Mouse (Mus musculus) megakaryocyte-erythroid progenitor cell, adult 5-6 weeks (primary cell): ENCODE data around the gene Mast3. TPM values are rescaled to one million over a fixed set of nuclear protein-coding genes. Genes with fewer than 3 reads are reported as not detected.
A peak's percentile ranks its signal among the peaks of the same experiment; 100 is the strongest.

Source experiments
- ATAC-seq: replicated peaks from 2 replicates; pipeline ENCODE4 v1.8.0; 2016; ENCODE audit warnings: mild to moderate bottlenecking, inconsistent platforms; ENCODE audit not compliant: severe bottlenecking, poor library complexity, low FRiP score, low TSS enrichment
- total RNA-seq, 2 experiments: library from RNA; stranded (forward) in 1 of 2; stranded (reverse) in 1 of 2; fragments of 200-1000, 215-1000 nt in 1 of 2; fragments of >200 nt in 1 of 2; fragmentation: Nextera tagmentation in 1 of 2; gene quantifications; 2 replicates each; pipeline ENCODE4 v1.2.3; 2014 to 2017

Gene Mast3
- total RNA-seq (2014; fragmentation: Nextera tagmentation): 44.0 and 54.3 TPM in 2 replicates
- 6.2 and 7.3 TPM in 2 replicates for total RNA-seq (2017)

DNA sequence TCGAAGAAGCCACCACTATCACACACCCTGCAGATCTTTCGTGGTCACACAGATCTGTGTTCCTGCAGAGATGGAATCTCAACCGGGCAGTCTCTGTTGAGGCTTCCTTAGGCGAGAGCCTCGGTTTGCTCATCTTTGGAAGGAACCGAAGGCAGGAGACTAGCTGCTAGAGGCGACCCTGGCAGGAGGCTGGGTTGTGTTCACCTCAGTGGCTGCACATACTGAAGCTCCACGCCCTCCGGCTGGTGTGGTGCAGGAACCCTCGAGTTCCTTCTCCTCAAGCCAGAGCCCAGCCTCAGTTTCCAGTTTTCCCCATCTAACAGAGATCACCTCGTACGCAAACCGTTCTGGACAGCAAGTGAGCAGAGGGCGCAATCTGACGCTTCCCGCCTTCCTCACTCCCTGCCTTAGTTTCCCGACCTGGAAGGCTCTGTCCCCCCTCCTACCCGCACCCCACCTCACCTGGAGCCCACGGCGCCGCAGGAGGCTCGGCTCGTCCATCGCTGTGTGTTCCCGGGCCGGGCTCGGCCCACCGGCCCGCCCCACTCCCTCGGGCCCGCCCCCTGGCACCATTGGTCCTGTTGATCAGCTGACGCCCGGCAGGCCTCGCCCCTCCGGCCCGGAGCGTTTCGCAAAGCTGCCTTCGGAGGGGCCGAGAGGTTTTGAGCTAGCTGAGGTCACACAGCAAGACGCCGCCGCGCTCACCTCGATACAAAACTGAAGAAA, at the start of gene Mast3:
TSS of gene Mast3 (minus strand) at position 574 of the 726 bp plus-strand sequence.
- ATAC-seq: peak; percentile 77

DNA sequence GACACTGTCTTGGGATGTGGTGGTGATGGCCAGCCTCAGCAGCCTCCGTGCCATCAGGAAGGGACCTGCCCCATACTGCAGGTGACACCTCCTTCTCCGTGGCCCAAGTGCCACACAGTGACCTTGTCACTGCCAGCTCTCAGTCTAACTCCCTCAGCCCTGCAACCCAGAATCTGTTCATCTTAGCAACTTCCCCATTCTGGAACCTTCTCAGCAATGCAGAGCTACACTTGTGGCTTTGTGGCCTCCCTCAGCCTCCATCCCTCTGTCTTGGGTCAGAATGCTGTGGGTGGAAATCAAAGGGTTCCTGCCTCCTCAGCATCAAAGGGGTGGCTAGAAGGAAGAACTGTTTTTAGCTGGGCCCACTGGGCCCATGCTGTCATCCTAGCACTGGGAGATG, 49.0 kb upstream of the Mast3 start:
- ATAC-seq: no peak

DNA sequence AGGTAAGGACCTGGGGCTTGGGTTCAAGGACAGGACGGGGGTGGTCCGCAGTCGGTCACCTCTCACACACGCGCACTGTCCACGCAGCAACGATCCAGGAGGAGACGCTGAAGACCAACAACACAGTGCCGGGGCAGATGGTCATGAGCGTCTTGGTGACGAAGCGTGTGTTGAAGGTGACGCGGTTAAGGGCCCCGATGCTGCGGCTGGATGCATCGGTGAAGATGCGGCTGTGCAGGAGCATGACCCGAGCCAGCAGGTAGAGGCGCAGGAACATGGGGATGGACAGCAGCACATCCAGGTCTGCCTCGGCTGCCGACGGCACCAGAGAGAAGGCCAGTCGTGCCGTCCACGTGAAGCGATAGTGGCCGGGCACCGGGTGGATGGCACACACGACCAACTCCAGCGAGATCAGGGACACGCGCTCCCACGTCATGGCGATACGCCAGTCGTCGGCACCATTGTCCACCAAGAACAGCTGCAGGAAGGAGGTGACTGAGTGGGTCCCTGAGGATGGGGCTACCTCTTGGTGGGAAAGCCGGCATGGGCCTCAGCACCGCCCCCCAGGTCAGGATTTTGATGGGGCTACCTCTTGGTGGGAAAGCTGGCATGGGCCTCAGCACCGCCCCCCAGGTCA, 47.9 kb upstream of the Mast3 start:
- ATAC-seq: no peak

DNA sequence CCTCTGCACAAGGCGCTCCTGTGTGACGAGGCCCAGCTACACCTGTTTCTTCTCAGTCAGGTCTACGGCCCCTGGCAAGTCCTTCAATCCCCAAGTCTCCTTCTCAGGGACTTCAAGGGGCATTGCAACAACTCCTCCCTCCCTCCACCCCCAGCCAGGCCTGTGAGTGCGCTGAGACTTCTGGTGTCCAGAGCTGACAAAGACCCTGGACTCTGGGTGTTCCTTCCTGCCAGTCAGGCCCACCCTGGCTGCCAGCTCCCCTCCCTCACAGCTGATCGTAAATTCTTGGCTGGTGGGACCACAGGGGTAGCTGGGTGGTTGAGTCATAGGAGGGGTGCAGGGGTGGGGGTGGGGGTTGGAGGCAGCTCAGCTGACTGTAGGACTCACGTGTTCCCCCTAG, 47.0 kb upstream of the Mast3 start:
- ATAC-seq: no peak

DNA sequence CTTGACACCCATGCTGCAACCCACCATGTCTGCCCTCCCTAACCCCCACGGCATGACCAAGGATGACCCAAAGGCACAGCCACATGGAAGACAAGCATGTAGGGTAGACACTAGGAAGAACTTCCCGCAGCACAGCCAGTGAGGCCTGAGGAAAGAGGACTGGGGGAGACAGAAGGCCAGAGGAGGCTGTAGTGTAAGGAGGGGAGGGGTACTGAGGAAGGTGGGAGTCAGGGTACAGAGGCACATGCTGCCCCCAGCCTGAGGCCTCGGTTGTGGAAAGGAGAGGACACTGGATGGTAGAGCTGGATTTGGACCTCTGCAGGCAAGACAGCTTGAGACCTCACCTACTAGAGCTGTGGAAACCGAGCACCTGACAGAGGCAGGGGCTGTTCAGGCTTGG, 46.1 kb upstream of the Mast3 start:
- no peak for ATAC-seq

DNA sequence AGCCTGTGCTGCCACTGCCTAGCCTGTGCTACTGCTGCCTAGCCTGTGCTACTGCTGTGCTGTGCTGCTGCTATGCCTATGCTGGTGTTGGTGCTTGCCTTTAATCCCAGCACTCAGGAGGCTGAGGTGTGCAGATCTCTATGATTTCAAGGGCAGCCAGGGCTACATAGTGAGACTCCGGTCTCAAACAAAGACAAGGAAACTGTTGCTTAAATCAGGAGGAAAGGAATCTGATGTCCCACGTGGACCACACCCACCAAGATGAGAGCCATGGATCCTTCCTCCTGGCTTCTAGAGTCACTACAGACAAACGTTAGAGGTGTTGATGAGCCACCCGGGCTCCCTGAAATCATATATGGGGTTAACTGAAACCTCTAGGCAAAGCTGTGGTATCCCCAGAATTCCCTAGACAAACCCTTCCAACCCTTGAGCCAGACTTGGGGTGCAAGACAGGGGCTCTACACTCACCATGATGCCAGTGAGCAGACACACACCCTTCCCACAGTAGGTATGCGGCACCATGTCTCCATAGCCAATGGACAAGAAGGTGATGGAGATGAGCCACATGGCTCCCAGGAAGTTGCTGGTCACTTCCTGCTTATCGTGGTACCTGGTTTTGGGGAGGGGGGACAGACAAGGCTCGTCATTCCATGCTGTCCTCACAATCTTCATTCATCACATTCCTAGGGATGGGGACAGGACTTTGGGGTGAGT, 45.4 kb upstream of the Mast3 start:
- ATAC-seq: no peak

DNA sequence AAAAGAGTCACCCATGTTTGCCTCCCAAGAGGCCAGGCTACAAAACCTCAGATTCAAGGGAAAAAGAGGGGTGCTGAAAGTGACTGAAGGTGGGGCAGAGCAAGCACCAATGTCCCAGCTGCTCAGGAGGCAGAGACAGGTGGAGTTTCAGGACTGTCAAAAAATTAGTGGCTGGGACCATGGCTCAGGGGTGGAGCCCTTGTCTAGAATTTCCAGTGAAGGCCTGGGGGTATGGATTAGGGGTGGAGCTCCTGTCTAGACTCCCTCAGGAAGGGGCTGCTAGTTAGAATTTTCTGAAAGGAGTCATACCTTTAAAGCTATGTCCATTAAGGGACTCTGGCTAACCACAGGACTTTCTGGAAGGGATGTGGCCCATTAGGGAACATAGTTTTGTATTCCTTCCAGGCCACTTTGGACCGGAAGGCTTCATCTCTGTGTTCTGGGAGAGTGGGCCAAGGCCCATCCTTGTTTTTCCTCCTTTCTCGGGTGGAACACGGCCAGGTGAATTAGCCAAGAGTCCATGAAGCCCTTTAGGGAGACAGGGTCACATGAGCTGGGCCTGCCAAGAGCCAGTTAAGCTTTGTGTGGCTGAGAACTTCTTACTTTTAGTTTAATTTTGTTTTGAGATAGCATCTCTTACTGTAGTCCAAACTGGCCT, 44.6 kb upstream of the Mast3 start:
- ATAC-seq: no peak

DNA sequence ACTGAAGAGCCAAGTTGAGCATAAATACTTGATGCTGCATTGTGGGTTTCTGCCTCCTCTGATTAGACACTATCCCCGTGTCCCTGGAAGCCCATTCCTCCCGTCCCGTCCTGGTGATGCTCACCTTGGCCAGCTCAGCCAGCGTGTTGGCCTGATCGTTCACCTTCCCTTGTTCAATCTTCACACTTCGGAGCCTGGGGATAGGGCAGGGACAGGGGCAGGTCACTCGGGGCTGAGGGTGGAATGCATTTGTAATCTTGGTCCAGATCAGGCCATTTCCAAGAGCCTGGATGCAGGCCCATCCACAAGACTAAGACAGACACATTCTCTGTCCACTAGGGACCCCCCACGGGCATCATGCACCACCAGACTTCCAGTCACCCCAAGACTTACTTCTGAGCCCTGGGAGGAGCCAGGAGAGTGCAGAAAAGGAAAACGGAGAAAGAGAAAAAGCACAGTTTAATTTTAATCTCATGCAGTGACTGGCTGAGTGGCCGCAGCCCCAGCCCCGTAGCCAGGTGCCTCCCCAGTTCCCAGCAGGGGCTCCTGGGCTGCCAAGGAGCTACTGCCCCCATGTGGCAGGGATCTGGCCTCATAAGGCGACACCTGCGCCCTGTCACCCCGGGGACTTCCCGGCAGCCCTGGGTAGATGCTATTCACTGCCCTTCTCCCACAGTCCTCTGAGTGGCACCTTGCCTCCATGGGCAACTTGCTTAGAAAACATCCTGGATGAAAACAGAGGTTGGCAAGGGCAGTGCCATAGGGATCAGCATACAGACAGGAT, 41.7 kb upstream of the Mast3 start:
- ATAC-seq: 0 out of 2 replicates have a peak, but pooled peaks have one; percentile 22

DNA sequence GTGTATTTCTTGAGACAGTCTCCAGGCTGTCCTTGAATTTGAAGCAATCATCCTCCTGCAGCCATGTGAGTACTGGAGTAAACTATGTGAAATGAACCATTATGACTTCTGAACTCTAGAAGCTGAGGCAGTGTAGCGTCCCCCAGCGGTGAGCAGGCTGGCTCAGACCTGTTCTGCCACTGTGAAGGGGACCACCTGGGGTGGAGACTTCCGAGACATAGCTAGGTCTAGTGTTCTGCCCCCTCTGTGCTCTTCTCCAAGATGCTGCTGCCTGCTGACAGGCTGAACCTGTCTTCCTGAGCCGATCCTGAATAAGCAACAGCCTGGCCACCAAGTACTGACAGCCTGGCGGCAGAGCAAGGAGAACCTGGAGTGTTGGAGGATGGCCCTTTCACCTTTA, 40.3 kb upstream of the Mast3 start:
- no peak for ATAC-seq

DNA sequence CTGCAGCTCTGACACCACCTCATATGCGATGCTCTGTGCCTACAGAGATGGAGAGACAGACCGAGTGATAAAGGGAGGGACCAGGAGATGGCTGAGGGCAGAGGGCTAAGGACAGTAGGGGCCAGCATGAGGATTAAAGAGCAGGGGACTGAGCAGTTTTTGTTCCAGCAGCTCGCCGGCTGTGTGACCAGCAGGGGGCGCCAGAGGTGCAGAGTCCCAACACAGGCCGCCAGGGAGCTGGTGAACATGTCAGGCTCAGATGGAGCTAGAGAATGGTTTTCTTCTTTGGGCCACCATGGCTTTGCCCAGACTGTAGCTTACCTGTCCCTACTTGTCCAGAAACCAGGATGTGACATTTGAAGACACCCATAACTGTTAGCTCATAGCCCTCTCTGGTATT, 39.7 kb upstream of the Mast3 start:
- peak; percentile 32; the same call in 1 of the 2 replicates for ATAC-seq

DNA sequence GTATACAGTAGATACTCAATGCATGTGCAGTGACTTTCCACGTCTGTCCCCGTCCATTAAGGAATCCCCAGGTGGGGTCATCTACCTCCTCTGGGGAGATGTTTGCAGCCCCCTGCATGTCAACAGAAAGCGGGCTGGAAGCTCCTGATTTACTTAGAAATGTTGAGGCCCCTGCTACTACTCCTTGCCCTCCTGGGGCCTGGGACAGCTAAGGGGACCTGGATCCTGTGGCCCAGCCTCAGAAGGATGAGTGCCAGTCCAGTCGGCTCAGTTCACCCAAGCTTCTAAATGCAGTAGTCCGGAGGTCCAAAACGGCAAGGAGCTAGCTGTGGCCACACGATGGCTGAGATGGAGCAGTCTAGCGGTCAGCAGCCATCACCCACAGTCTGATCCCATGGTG, 39.1 kb upstream of the Mast3 start:
- ATAC-seq: no peak

DNA sequence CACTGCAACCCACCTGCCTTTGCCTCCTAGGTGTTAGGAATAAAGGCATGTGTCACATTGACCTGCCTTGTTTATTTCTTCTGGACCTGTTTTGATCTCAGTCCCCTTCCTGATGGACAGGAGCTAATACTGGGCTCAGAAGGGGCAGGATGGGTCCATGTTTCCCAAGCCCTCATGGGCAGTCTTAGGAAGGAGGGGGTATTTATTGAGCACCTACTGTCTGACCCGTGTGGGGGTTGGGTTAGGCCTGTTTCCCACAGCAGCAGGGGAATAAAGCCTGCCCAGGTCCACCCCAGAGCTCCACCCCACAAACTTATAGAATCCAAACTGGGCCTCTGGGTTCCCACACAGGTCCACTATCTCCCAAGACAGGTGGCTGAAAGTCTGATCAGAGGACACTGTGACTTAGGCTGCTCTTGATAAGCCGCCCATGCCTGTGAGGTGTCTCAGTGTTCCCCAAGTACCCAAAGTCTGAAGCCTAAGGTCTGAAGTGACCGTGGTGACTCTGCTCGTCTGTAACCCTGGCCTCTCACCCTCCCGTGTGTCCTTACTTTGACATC, 38.4 kb upstream of the Mast3 start:
- peak; percentile 18 for ATAC-seq

DNA sequence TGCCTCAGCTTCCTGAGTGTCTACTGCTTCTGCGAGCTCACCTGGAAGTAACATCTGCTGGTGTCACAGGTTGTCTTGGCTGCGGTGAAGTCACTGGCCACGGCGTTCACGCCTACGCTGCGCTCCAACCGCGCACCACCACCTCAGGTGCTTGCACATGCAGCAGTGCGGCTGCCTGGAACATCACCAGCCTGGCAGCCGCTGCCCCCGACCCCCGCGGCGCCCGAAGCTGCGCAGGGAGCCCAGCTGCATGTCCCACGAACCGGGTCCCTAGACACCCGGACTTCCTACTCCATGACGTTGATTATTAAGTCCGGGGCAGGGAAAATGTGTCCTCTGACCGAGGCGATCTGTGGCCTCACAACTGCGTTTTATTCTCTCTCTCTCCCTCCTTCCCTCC, 37.6 kb upstream of the Mast3 start:
- ATAC-seq: no peak

DNA sequence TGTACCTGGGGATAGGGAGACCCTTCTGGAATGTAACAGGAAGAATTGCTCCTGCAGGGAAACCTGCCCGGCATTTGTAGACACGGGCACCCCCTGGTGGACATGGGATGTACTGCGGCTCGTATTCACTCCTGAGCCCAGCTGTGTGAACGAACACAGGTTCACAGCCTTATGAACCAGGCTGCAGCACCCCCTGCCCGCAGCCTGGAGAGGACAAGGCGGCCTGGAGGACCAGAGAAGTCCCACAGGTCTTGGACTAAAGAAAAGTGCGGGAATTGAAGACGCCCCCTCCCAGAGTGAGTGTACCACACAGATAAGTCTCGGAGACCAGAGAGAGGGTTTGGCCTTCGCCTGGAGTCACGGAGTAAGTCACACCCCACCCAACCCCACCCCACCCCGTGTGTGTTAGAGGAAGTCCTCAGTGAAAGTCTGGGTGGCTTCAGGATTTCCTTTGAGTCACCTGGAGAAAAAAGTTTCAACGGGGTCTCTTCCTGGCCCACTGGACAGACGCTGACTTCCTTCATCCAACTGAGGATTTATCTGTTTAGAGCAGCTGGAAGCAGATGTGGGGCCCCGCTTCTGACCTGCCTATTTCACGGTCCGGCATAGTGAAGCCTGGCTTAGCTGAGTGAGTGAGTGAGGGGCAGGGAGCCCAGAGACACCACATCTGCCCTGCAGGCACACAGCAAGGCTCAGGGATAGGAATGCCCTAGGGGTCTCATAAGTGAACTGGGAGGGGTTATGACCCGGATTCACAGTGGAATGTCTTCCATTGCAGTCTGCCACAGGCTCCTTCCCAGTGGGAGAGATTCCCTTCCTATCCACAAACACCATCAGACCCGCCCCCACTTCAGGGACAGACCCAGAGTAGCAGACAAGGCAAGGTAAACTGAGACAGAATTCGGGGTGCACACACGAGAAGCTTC, 36.6 kb upstream of the Mast3 start:
- ATAC-seq: 0 out of 2 replicates have a peak, but pooled peaks have one; percentile 5

DNA sequence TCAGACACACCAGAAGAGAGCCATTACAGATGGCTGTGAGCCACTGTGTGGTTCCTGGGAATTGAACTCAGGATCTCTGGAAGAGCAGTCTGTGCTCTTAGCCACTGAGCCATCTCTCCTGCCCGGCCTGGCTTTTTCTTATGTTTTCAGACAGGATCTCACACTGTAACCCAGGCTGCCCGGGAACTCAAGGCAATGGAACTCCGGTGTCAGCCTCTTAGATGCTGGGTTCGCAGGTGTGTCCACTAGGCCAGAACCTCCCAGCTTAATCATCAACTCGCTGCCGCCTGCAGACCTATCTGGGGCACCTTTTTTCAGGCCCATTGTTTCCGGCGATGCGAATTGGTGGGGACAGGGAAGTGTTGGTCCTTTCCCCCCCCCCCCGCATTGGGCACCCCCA, 35.7 kb upstream of the Mast3 start:
- no peak for ATAC-seq

DNA sequence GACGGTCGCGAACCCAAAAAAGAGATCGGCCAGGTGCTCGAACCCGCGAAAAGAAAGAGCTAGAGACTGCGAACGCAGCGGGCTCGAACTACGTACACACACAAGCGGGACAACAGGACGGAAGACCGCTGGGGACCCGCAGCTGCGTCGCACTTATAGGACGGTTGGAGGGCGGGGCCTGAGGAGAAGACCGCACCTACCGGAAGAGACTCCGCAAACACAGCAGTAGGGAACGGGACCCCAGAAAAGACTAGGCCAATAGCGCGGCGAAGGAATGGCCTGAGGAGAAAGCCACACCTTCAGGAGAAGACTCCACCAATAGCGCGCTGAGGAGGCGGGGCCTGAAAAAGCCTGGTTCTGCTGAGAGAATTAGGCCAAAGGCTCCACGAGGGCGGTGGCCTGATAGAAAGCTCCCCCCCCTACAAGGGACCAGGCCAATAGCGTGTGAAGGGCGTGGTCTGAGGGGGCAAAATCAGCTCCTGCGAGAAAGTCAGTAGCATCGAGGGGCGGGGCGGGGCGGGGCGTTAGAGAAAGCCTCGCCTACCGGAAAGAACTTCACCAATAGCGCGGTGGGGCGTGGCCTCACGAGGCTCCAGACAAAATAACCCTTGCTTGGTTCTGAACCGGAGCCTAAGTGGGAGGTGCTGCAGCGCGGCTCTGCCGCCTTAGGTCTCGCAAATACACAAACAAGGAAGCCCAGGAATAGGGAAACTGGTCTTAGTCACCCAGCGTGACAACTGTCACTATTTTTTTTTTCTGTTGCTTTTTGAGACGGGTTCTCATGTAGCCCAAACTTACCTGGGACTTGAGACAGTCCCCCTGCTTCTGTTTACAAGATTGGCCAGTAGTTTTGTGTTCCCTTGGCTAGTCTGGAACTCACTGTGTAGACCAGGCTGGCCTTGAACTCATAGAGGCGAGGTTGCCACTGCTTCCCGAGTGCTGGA, 34.8 kb upstream of the Mast3 start, which contains the start of gene Arrdc2:
TSS of gene Arrdc2 (minus strand) at position 313 of the 944 bp plus-strand sequence.
- ATAC-seq: peak; percentile 85
